Mouse (Mus musculus): ENCODE measurements around the gene Osbpl5. TPM values are rescaled to one million over a fixed set of nuclear protein-coding genes. Genes with fewer than 3 reads are reported as not detected.

Gene Osbpl5
- 6.8 and 9.4 TPM in 2 replicates for polyA plus RNA-seq (2021; fragmentation: Nextera tagmentation)
- long read RNA-seq, experiment 1, transcript Osbpl5-202 (22 exons, 3,775 nt) = major isoform, 63 of 95 reads
- long read RNA-seq, experiment 1, partial matches to known transcripts = 16 of 95 reads
- long read RNA-seq, experiment 1, other reads (novel, unspliced or antisense) = 15 of 95 reads
- long read RNA-seq, experiment 2, partial matches to known transcripts = 4 of 8 reads
- long read RNA-seq, experiment 2, other reads (novel, unspliced or antisense) = 1 of 8 reads

GRCm38 (mm10) chr7:143756125-143757026 lies at the start of gene Osbpl5:
Gene Osbpl5, minus strand, starts transcription at chr7:143756985.

GRCm38 (mm10) chr7:143783996-143784829 lies 27.4 kb upstream of the Osbpl5 start, which contains the start of gene Mrgpre:
Gene Mrgpre, minus strand, starts transcription at chr7:143784500.

DNA sequence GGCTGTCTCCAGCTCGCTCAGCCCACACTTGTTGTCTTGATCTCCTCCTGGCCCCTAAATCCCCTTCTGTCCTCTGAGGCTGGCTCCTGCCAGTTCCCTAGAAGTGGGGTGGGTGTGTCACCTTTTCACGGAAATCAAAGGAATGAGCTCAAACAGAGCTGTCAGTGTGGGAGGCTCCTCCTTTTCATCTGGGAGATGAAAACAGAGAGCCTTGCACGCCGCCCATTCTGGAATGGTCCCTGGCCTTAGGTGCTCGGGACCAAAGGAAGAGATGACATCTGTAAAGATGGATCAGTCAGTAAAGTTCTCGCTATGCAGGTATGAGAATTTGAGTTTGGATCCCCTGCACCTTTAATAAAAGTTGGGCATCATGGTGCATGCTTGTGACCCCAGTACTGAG lies 10.1 kb upstream of the Osbpl5 start, which contains the start of gene Mrgprg:
Gene Mrgprg (minus strand): TSS at position 101 of the 400 bp plus-strand sequence.

DNA sequence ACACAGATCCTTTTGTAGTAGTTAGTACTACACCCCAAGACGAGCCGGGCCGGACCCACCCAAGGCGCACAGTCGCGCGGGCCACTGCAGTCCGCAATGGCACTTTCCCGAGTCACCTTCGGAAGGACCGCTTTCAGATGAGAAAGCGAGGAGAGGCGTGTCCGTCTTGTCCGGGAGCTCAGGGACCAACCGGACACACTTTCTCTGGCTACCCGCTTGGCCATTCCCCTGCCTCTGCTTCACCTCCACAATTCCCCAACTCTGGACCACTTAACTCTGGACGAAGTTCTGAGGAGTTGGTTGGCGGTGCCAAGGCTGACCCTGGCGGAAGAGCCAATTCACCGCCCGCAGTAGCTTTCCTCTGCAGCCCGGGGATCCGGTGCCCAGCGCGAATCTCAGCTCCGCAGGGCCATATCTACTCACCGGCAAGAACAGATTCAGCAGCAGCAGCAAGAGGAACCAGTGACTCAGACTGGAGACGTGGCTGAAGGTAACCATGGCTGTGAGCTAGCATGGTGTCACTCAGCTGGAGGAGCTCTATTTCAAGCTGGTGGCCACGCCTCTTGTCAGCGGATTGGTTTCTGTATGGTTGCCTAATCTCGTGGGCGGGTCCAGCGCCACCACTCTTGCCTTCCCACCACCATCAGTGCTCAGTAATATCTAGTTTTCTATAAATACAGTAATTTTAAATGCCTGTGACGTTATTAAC lies 71.3 kb downstream of the Osbpl5 start, which contains the start of gene Tnfrsf23:
Gene Tnfrsf23 (minus strand): TSS at position 514 of the 709 bp plus-strand sequence.

GRCm38 (mm10) chr7:143649034-143649768 lies 107.6 kb downstream of the Osbpl5 start, which contains the start of gene Tnfrsf22:
Gene Tnfrsf22, minus strand, starts transcription at chr7:143649661.

Other genes with a start within 250 kb of the Osbpl5 start
- 76.0 and 98.0 TPM in 2 replicates for gene Nap1l4, start 207.9 kb downstream of the Osbpl5 start, polyA plus RNA-seq (2021; fragmentation: Nextera tagmentation)
- gene Cars, start 156.9 kb downstream of the Osbpl5 start, polyA plus RNA-seq (2021; fragmentation: Nextera tagmentation) = 21.9 and 28.7 TPM in 2 replicates
- gene Tnfrsf26, start 128.3 kb downstream of the Osbpl5 start, polyA plus RNA-seq (2021; fragmentation: Nextera tagmentation) = 0.05 and 0.12 TPM in 2 replicates
- gene Tnfrsf22, start 107.3 kb downstream of the Osbpl5 start, polyA plus RNA-seq (2021; fragmentation: Nextera tagmentation) = 1.3 and 2.2 TPM in 2 replicates
- 0.28 and 0.31 TPM in 2 replicates for gene Tnfrsf23, start 71.1 kb downstream of the Osbpl5 start, polyA plus RNA-seq (2021; fragmentation: Nextera tagmentation)
- gene Mrgprg, start 10.0 kb upstream of the Osbpl5 start, polyA plus RNA-seq (2021; fragmentation: Nextera tagmentation) = not detected in 2 replicates
- gene Mrgpre, start 27.5 kb upstream of the Osbpl5 start, polyA plus RNA-seq (2021; fragmentation: Nextera tagmentation) = 4.8 and 6.3 TPM in 2 replicates
- gene Nadsyn1, start 65.9 kb upstream of the Osbpl5 start, polyA plus RNA-seq (2021; fragmentation: Nextera tagmentation) = 1.5 and 2.2 TPM in 2 replicates
- gene Dhcr7, start 66.2 kb upstream of the Osbpl5 start, polyA plus RNA-seq (2021; fragmentation: Nextera tagmentation) = 14.2 and 19.9 TPM in 2 replicates
- not detected in 2 replicates for gene Gm498, start 109.9 kb upstream of the Osbpl5 start, polyA plus RNA-seq (2021; fragmentation: Nextera tagmentation)
- gene Shank2, start 244.9 kb upstream of the Osbpl5 start, polyA plus RNA-seq (2021; fragmentation: Nextera tagmentation) = 12.2 and 13.8 TPM in 2 replicates